Mouse (Mus musculus) kidney, adult 2 months (tissue): ENCODE results near the gene Rpl5. TPM values are rescaled to one million over a fixed set of nuclear protein-coding genes. Genes with fewer than 3 reads are reported as not detected.
A peak's percentile ranks its signal among the peaks of the same experiment; 100 is the strongest.

ENCODE experiments used
- DNase-seq: peaks from one replicate; pipeline ENCODE4 v3.0.0; 2021
- H3K27ac ChIP-seq: fragments of 200-500 bp; 2 replicates; pipeline ENCODE4 v1.5.1; 2012; ENCODE audit warnings: low read depth, low read length, control low read depth, inconsistent platforms; ENCODE audit not compliant: insufficient read depth
- H3K27me3 ChIP-seq: fragments of 200-500 bp; replicated peaks from 2 replicates; pipeline ENCODE4 v1.6.1; 2012; ENCODE audit warnings: mild to moderate bottlenecking, moderate library complexity, low read length, inconsistent platforms; ENCODE audit not compliant: control insufficient read depth, insufficient read depth
- H3K36me3 ChIP-seq: fragments of 200-500 bp; 2 replicates; pipeline ENCODE4 v1.6.1; 2012; ENCODE audit warnings: mild to moderate bottlenecking, moderate library complexity, low read length, inconsistent platforms; ENCODE audit not compliant: control insufficient read depth, insufficient read depth
- H3K4me1 ChIP-seq: fragments of 200-500 bp; 2 replicates; pipeline ENCODE4 v1.6.1; 2011; ENCODE audit warnings: low read length; ENCODE audit not compliant: control insufficient read depth, insufficient read depth
- H3K4me3 ChIP-seq: fragments of 200-500 bp; 2 replicates; pipeline ENCODE4 v1.5.1; 2011; ENCODE audit warnings: mild to moderate bottlenecking, low read depth, low read length, control low read depth; ENCODE audit not compliant: insufficient read depth
- CTCF ChIP-seq: fragments of 200-500 bp; conservative IDR thresholded peaks from 2 replicates; pipeline ENCODE4 v1.5.1; 2011; ENCODE audit warnings: low read depth, mild to moderate bottlenecking, control low read depth, low read length, moderate library complexity, mixed read lengths; ENCODE audit not compliant: insufficient read depth, insufficient read length
- POLR2A ChIP-seq: fragments of 200-500 bp; IDR thresholded peaks from one replicate; pipeline ENCODE4 v1.6.1; 2011; ENCODE audit warnings: low read depth, low read length, control low read depth
- WGBS: fragments of 180-500 bp; shearing (Covaris S2); methylation state at CpG from one replicate; pipeline ENCODE4 v1.1.7; 2018; 5-methylcytosine and 5-hydroxymethylcytosine counted together
- polyA plus RNA-seq: library from polyadenylated mRNA; depleted of rRNA; stranded (reverse); fragments of >200 nt; gene quantifications from 2 replicates; pipeline ENCODE4 v1.2.3, GENCODE M21; 2012

Rpl5 gene
- polyA plus RNA-seq, 1 experiment = 21.5 TPM

- H3K27ac ChIP-seq = no peak overlapping the region
- TF ChIP-seq POLR2A (no peak), CTCF (no peak)
- no peak overlapping the region for H3K4me3 ChIP-seq
- peaks cover 11% of the 10 kb centered on the region; the same call in 1 of the 2 replicates for H3K4me1 ChIP-seq
- DNase-seq = peak; percentile 67
- no peaks in the 10 kb centered on the region; the same call in 1 of the 2 replicates for H3K36me3 ChIP-seq
- WGBS = 36% methylated on average over 2 of the region's 2 CpGs
- H3K27me3 ChIP-seq = no peaks in the 10 kb centered on the region
Observed at GRCm38 (mm10) chr5:107866127-107867126, 33.9 kb upstream of the Rpl5 start.

- DNase-seq = peak; percentile 87
- WGBS = under 1% methylated on average over 77 of the region's 82 CpGs
- H3K4me1 ChIP-seq = peaks cover 6% of the 10 kb centered on the region; the same call in 1 of the 2 replicates
- H3K4me3 ChIP-seq = peak overlapping the region; percentile 97
- peak overlapping the region; percentile 91 for H3K27ac ChIP-seq
- H3K27me3 ChIP-seq = no peaks in the 10 kb centered on the region
- no peak for TF ChIP-seq POLR2A
- TF ChIP-seq CTCF = no peak
- no peaks in the 10 kb centered on the region; the same call in 1 of the 2 replicates for H3K36me3 ChIP-seq
Observed at GRCm38 (mm10) chr5:107867970-107868904, 32.1 kb upstream of the Rpl5 start.

- peak overlapping the region; percentile 91 for H3K27ac ChIP-seq
- DNase-seq = peak; percentile 97
- peak; percentile 43 for TF ChIP-seq POLR2A
- TF ChIP-seq CTCF = 0 out of 2 replicates have a peak, but pooled peaks have one; percentile 7
- peak overlapping the region; percentile 97 for H3K4me3 ChIP-seq
- WGBS = under 1% methylated on average over 58 of the region's 58 CpGs
- no peaks in the 10 kb centered on the region for H3K27me3 ChIP-seq
- no peaks in the 10 kb centered on the region for H3K36me3 ChIP-seq
- H3K4me1 ChIP-seq = peaks cover 9% of the 10 kb centered on the region; the same call in 1 of the 2 replicates
Observed at GRCm38 (mm10) chr5:107868905-107869424, 31.3 kb upstream of the Rpl5 start.

GRCm38 (mm10) chr5:107869701-107870100 lies 30.6 kb upstream of the Rpl5 start:
- H3K27me3 ChIP-seq = no peaks in the 10 kb centered on the region
- DNase-seq = no peak
- TF ChIP-seq POLR2A = no peak
- no peak for TF ChIP-seq CTCF
- H3K4me3 ChIP-seq = no peak overlapping the region
- peaks cover 11% of the 10 kb centered on the region; the same call in 1 of the 2 replicates for H3K4me1 ChIP-seq
- H3K27ac ChIP-seq = no peak overlapping the region
- 45% methylated on average over 2 of the region's 2 CpGs for WGBS
- no peaks in the 10 kb centered on the region for H3K36me3 ChIP-seq

- Histone ChIP-seq H3K4me3 (no peak overlapping the region), H3K27ac (no peak overlapping the region), H3K36me3 (no peaks in the 10 kb centered on the region), H3K4me1 (peaks cover 7% of the 10 kb centered on the region; the same call in 1 of the 2 replicates), H3K27me3 (no peaks in the 10 kb centered on the region)
- no peak for TF ChIP-seq POLR2A
- TF ChIP-seq CTCF = no peak
- 83% methylated on average over 6 of the region's 6 CpGs for WGBS
- no peak for DNase-seq
Observed at GRCm38 (mm10) chr5:107873330-107873729, 27.0 kb upstream of the Rpl5 start.

GRCm38 (mm10) chr5:107873886-107874302 lies 26.4 kb upstream of the Rpl5 start:
- no peak for DNase-seq
- no peak overlapping the region for H3K4me3 ChIP-seq

More at GRCm38 (mm10) chr5:107873886-107874302, 26.4 kb upstream of the Rpl5 start:
- Histone ChIP-seq H3K27me3 (no peaks in the 10 kb centered on the region), H3K4me1 (peaks cover 7% of the 10 kb centered on the region; the same call in 1 of the 2 replicates), H3K27ac (peak overlapping the region; percentile 49), H3K36me3 (no peaks in the 10 kb centered on the region)
- 60% methylated on average over 7 of the region's 7 CpGs for WGBS
- TF ChIP-seq CTCF = no peak
- TF ChIP-seq POLR2A = no peak
